Mouse (Mus musculus): ENCODE measurements around the gene Ttk. TPM values are rescaled to one million over a fixed set of nuclear protein-coding genes. Genes with fewer than 3 reads are reported as not detected.

Gene Ttk
- polyA plus RNA-seq, 1 experiment from 2014 or later: 20.2 TPM

DNA sequence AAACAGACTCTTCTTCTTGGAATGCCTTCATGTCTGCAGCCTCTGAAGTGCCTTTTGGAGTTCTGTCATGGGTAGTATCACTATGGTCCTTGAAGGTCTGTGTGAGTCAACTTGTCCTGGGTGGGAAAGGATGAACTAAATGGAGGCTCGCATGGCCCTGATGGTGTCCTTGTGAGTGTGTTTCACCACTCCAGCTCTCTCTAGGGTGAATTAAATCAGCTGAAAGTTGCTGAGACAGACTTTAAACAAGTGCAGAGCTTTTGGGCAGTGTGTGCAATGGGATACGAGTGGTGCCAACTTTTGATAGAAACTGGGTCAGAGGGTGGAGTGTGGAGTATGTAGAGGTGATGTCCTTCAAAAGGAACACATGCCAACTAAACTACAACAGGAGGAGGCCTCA, 13.5 kb upstream of the Ttk start:
- ATAC-seq (ENCODE audit: low read depth) (no peak), DNase-seq (no peak)
- Histone ChIP-seq H3K9me3 (replicated peaks) (no peaks in the 10 kb centered on the region), H3K36me3 (no peaks in the 10 kb centered on the region), H3K27ac (no peak overlapping the region), H3K4me3 (replicated peaks) (no peak overlapping the region), H3K4me2 (no peak overlapping the region), H3K27me3 (no peaks in the 10 kb centered on the region), H3K4me1 (replicated peaks) (0 out of 2 replicates have a peak, but pooled peaks cover 2% of the 10 kb centered on the region), H3K9ac (no peak overlapping the region)
- WGBS (ENCODE audit: insufficient replicate concordance): 59% methylated on average over 2 of the region's 2 CpGs

DNA sequence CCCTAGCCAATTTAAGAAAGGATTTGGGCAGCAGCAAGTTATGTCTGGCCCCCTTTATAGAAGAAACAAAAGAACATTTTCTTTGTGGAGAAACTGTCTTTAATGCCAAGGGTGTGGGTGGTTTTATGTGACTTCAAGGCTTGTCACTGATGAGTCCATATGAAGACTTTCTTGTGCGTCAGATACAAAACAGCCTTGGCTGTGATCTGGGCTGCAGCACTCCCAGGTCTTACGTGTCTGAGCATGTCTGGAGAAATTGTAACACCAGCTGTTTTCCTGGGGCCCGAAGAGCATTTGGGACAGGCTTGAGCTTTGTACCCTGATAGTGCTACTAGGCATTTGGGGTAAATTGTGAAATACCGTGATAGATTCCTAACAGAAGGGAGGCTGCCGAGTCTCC, 11.6 kb upstream of the Ttk start:
- Histone ChIP-seq H3K36me3 (no peaks in the 10 kb centered on the region), H3K9me3 (replicated peaks) (no peaks in the 10 kb centered on the region), H3K9ac (no peak overlapping the region), H3K27me3 (no peaks in the 10 kb centered on the region), H3K4me1 (replicated peaks) (no peaks in the 10 kb centered on the region), H3K4me3 (replicated peaks) (no peak overlapping the region), H3K4me2 (no peak overlapping the region), H3K27ac (no peak overlapping the region)
- DNase-seq (no peak), ATAC-seq (ENCODE audit: low read depth) (no peak)
- 54% methylated on average over 5 of the region's 5 CpGs for WGBS (ENCODE audit: insufficient replicate concordance)

GRCm38 (mm10) chr9:83829896-83830295, 4.6 kb upstream of the Ttk start:
- ATAC-seq (ENCODE audit: low read depth): no peak
- no peaks in the 10 kb centered on the region for H3K27me3 ChIP-seq
- H3K9ac ChIP-seq: no peak overlapping the region
- 51% methylated on average over 5 of the region's 5 CpGs for WGBS (ENCODE audit: insufficient replicate concordance)
- no peak overlapping the region for H3K4me2 ChIP-seq
- no peak overlapping the region for H3K27ac ChIP-seq
- peaks cover 4% of the 10 kb centered on the region for H3K4me1 ChIP-seq (replicated peaks)
- no peak for DNase-seq
- H3K36me3 ChIP-seq: no peaks in the 10 kb centered on the region
- H3K9me3 ChIP-seq (replicated peaks): no peaks in the 10 kb centered on the region
- H3K4me3 ChIP-seq (replicated peaks): no peak overlapping the region

DNA sequence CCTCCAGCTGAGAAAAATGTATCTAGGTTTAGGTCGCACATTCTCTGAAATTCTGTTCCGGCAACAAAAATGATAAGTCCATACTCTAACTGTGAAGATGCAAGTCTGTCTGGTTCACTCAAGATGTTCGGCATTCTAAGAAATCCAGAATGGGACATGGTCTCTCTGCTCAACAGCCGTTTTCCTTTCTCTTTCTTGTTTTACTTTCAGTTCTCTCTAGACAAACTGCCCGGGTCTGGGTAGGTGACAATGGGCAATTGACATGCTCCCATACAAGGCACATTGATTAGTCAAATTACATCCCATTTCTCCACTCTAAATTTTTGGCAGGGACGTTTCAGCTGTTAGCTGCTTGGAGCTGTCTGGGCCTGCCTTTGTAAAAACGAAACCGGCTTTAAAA, 3.3 kb upstream of the Ttk start:
- H3K27me3 ChIP-seq: no peaks in the 10 kb centered on the region
- H3K36me3 ChIP-seq: no peaks in the 10 kb centered on the region
- H3K9me3 ChIP-seq (replicated peaks): no peaks in the 10 kb centered on the region
- 61% methylated on average over 8 of the region's 8 CpGs for WGBS (ENCODE audit: insufficient replicate concordance)
- H3K4me3 ChIP-seq (replicated peaks): no peak overlapping the region
- no peak for ATAC-seq (ENCODE audit: low read depth)
- DNase-seq: no peak
- peaks cover 16% of the 10 kb centered on the region for H3K4me1 ChIP-seq (replicated peaks)
- H3K27ac ChIP-seq: no peak overlapping the region
- H3K4me2 ChIP-seq: no peak overlapping the region
- no peak overlapping the region for H3K9ac ChIP-seq

- Histone ChIP-seq H3K4me3 (replicated peaks) (peak overlapping the region; percentile 97), H3K4me1 (replicated peaks) (peaks cover 26% of the 10 kb centered on the region), H3K4me2 (peak overlapping the region; percentile 75), H3K27ac (peak overlapping the region; percentile 74), H3K9ac (peak overlapping the region; percentile 90), H3K36me3 (peaks cover 10% of the 10 kb centered on the region), H3K27me3 (no peaks in the 10 kb centered on the region), H3K9me3 (replicated peaks) (no peaks in the 10 kb centered on the region)
- WGBS (ENCODE audit: insufficient replicate concordance): under 1% methylated on average over 27 of the region's 27 CpGs
- no peak for DNase-seq
- ATAC-seq (ENCODE audit: low read depth): peak; percentile 81
Measured at GRCm38 (mm10) chr9:83834748-83835313, 342 bp downstream of the Ttk start.

- H3K27me3 ChIP-seq: no peaks in the 10 kb centered on the region
- WGBS (ENCODE audit: insufficient replicate concordance): 78% methylated on average over 3 of the region's 3 CpGs
- H3K36me3 ChIP-seq: peaks cover 67% of the 10 kb centered on the region
- no peak overlapping the region for H3K27ac ChIP-seq
- H3K9me3 ChIP-seq (replicated peaks): no peaks in the 10 kb centered on the region
- no peaks in the 10 kb centered on the region for H3K4me1 ChIP-seq (replicated peaks)
- no peak overlapping the region for H3K4me2 ChIP-seq
- ATAC-seq (ENCODE audit: low read depth): no peak
- no peak overlapping the region for H3K4me3 ChIP-seq (replicated peaks)
- no peak for DNase-seq
- H3K9ac ChIP-seq: no peak overlapping the region
Measured at GRCm38 (mm10) chr9:83852464-83852863, 18.0 kb downstream of the Ttk start.

GRCm38 (mm10) chr9:83865165-83865564, 30.7 kb downstream of the Ttk start:
- peaks cover 23% of the 10 kb centered on the region for H3K4me1 ChIP-seq (replicated peaks)
- peak; percentile 98 for ATAC-seq (ENCODE audit: low read depth)
- 43% methylated on average over 4 of the region's 4 CpGs for WGBS (ENCODE audit: insufficient replicate concordance)
- peak overlapping the region; percentile 43 for H3K4me2 ChIP-seq
- peak; percentile 45 for DNase-seq
- H3K36me3 ChIP-seq: peaks cover 70% of the 10 kb centered on the region
- H3K27me3 ChIP-seq: no peaks in the 10 kb centered on the region
- H3K27ac ChIP-seq: peak overlapping the region; percentile 21; the same call in 1 of the 2 replicates
- H3K4me3 ChIP-seq (replicated peaks): no peak overlapping the region
- no peak overlapping the region for H3K9ac ChIP-seq
- H3K9me3 ChIP-seq (replicated peaks): no peaks in the 10 kb centered on the region

GRCm38 (mm10) chr9:83882191-83882590, 47.7 kb downstream of the Ttk start:
- Histone ChIP-seq H3K36me3 (0 out of 2 replicates have a peak, but pooled peaks cover 5% of the 10 kb centered on the region), H3K4me1 (replicated peaks) (no peaks in the 10 kb centered on the region), H3K27ac (no peak overlapping the region), H3K4me3 (replicated peaks) (no peak overlapping the region), H3K9ac (no peak overlapping the region), H3K27me3 (no peaks in the 10 kb centered on the region), H3K4me2 (no peak overlapping the region), H3K9me3 (replicated peaks) (no peaks in the 10 kb centered on the region)
- ATAC-seq (ENCODE audit: low read depth): no peak
- DNase-seq: no peak
- WGBS (ENCODE audit: insufficient replicate concordance): 75% methylated on average over 6 of the region's 6 CpGs

GRCm38 (mm10) chr9:83886149-83886548, 51.7 kb downstream of the Ttk start:
- ATAC-seq (ENCODE audit: low read depth) (no peak), DNase-seq (no peak)
- H3K9ac ChIP-seq: no peak overlapping the region
- no peaks in the 10 kb centered on the region for H3K27me3 ChIP-seq
- H3K4me2 ChIP-seq: no peak overlapping the region
- H3K27ac ChIP-seq: no peak overlapping the region
- no peak overlapping the region for H3K4me3 ChIP-seq (replicated peaks)
- H3K4me1 ChIP-seq (replicated peaks): no peaks in the 10 kb centered on the region
- H3K36me3 ChIP-seq: 0 out of 2 replicates have a peak, but pooled peaks cover 2% of the 10 kb centered on the region
- H3K9me3 ChIP-seq (replicated peaks): no peaks in the 10 kb centered on the region

DNA sequence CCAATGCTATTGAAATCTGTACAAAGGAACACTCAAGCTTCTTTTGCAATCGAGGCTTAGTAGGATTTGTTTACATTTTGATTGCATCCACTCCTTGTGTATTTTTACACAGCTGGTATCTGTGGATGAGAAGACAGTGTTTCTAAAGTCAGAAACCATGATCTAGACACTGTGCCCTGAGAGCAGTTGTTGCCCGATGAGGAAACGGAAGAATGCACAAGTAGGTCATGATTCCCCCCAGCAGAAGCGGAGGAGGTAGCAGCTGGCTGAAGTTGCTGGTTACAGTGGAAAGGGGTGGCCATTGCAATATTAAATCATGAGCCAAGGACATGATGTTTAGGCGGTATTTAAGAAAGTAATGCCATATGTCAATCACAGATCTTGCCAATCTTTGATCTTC, 53.7 kb downstream of the Ttk start:
- H3K4me2 ChIP-seq: no peak overlapping the region
- no peaks in the 10 kb centered on the region for H3K27me3 ChIP-seq
- H3K9me3 ChIP-seq (replicated peaks): no peaks in the 10 kb centered on the region
- no peaks in the 10 kb centered on the region for H3K4me1 ChIP-seq (replicated peaks)
- H3K9ac ChIP-seq: no peak overlapping the region
- H3K27ac ChIP-seq: no peak overlapping the region
- 0 out of 2 replicates have a peak, but pooled peaks cover 2% of the 10 kb centered on the region for H3K36me3 ChIP-seq
- H3K4me3 ChIP-seq (replicated peaks): no peak overlapping the region
- WGBS (ENCODE audit: insufficient replicate concordance): 61% methylated on average over 5 of the region's 5 CpGs
- ATAC-seq (ENCODE audit: low read depth): no peak
- no peak for DNase-seq

GRCm38 (mm10) chr9:83893073-83893472, 58.6 kb downstream of the Ttk start:
- H3K4me3 ChIP-seq (replicated peaks): no peak overlapping the region
- H3K36me3 ChIP-seq: no peaks in the 10 kb centered on the region
- ATAC-seq (ENCODE audit: low read depth) (no peak), DNase-seq (no peak)
- no peak overlapping the region for H3K27ac ChIP-seq
- H3K9ac ChIP-seq: no peak overlapping the region
- no peak overlapping the region for H3K4me2 ChIP-seq
- no peaks in the 10 kb centered on the region for H3K9me3 ChIP-seq (replicated peaks)
- H3K27me3 ChIP-seq: no peaks in the 10 kb centered on the region
- WGBS (ENCODE audit: insufficient replicate concordance): 57% methylated on average over 8 of the region's 8 CpGs
- no peaks in the 10 kb centered on the region for H3K4me1 ChIP-seq (replicated peaks)

DNA sequence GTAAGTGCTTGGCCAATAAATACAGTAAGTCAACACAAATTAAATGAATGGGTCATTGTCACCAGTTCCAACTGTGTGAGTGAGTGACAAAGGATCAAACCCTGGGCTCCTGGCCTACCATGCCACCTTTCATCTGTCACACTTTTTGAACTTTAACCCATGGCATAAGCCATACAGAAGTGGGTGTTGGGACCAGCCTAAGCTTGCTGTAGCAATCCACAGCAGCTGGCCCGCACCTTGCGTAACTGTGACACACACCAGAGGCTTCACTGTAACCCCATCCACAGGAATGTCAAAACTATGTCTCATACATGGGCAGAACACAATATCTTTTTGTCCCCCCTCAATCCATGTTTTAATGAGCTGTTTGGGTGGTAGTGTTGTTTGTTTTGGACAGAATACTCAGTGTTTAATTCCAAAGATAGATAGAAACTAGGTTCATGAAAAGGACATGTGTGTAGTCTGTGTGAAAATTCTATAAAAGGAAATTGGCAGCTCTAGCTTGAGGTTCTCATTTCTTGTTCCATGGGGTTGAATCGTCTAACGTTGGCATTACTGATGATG, 59.4 kb downstream of the Ttk start:
- Histone ChIP-seq H3K36me3 (no peaks in the 10 kb centered on the region), H3K9ac (no peak overlapping the region), H3K27me3 (no peaks in the 10 kb centered on the region), H3K9me3 (replicated peaks) (no peaks in the 10 kb centered on the region), H3K27ac (no peak overlapping the region), H3K4me2 (no peak overlapping the region), H3K4me3 (replicated peaks) (no peak overlapping the region), H3K4me1 (replicated peaks) (no peaks in the 10 kb centered on the region)
- WGBS (ENCODE audit: insufficient replicate concordance): 61% methylated on average over 4 of the region's 4 CpGs
- peak; percentile 47 for ATAC-seq (ENCODE audit: low read depth)
- DNase-seq: no peak
